Mouse (Mus musculus) adrenal gland, adult 10 weeks (tissue): ENCODE measurements around the gene 1700019A02Rik. TPM values are rescaled to one million over a fixed set of nuclear protein-coding genes. Genes with fewer than 3 reads are reported as not detected.

Source experiments
- polyA plus RNA-seq: library from polyadenylated mRNA; stranded (reverse); fragments of 350-450 nt; fragmentation: Illumina TruSeq; extraction: RNeasy Lipid Tissue Mini Kit (QIAGEN cat#74804); gene quantifications from one replicate; pipeline ENCODE4 v1.2.3, GENCODE M21; 2014; ENCODE audit warnings: low read depth, low replicate concordance

1700019A02Rik gene
- not detected for polyA plus RNA-seq

GRCm38 (mm10) chr1:53187536-53187935 lies at the start of gene 1700019A02Rik:
TSS of gene 1700019A02Rik (minus strand) at chr1:53187636.

Other genes with a start within 250 kb of the 1700019A02Rik start
- gene 1700019D03Rik, start 167.5 kb downstream of the 1700019A02Rik start, polyA plus RNA-seq, result 3.6 TPM
- 0.70 TPM for gene Mstn, start 126.0 kb downstream of the 1700019A02Rik start, polyA plus RNA-seq
- 8.2 TPM for gene Pms1, start 109.4 kb upstream of the 1700019A02Rik start, polyA plus RNA-seq
- gene Ormdl1, start 109.5 kb upstream of the 1700019A02Rik start, polyA plus RNA-seq, result 118 TPM
- not detected for gene Gm28778, start 109.5 kb upstream of the 1700019A02Rik start, polyA plus RNA-seq
- 79.3 TPM for gene Osgepl1, start 126.0 kb upstream of the 1700019A02Rik start, polyA plus RNA-seq
- gene Asdurf, start 165.0 kb upstream of the 1700019A02Rik start, polyA plus RNA-seq, result 172 TPM
- 0.52 TPM for gene Gm28551, start 165.0 kb upstream of the 1700019A02Rik start, polyA plus RNA-seq
- 75.2 TPM for gene Asnsd1, start 165.1 kb upstream of the 1700019A02Rik start, polyA plus RNA-seq